Mouse (Mus musculus) frontal cortex, adult (tissue): ENCODE results near the gene Bcar1.

Experiments
- ATAC-seq: cut with Nextera tagmentation; 2 replicates; pipeline ENCODE4 v1.9.2; 2017; ENCODE audit warnings: mild to moderate bottlenecking, moderate library complexity, mixed read lengths; ENCODE audit not compliant: low TSS enrichment

The Bcar1 gene

GRCm38 (mm10) chr8:111739604-111740003, 4.0 kb downstream of the Bcar1 start:
- no peak for ATAC-seq

DNA sequence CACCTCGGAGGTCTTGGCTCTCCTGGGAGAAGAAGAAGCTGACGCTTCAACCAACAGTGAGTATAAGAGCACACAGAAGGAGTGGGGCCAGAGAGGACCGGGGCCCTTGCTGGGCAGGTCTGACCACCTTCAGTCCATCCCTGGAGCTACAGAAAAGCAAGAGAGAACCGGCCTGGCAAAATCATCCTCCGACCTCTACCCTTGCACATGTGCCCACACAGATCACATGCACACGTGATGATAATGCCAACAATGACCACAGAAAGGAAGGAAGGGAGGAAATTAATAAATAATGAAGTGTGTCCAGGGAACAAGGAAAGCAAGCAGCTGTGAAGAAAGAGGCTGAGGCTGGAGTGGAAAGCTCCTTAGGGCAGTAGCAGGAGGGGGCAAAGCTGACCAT, 4.7 kb downstream of the Bcar1 start:
- ATAC-seq = no peak

DNA sequence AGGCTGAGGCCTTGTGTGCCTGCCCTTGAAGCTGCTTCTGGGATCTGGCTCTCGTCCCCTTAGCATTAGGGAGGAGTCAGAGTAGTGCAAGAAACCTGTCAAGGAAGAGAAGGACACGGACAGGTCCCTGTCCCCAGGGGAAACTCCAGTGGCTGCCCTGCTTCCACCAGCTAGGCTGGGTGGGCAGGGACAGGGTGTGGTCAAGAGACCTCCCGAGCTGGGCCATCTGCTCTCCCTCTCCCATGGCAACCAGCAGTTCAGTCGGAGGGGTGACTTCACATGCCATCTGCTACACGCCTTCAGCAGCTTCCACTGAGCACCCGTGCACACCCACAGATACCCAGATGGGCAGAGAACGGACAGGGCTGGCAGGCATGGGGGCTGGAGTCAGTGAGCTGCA, 7.3 kb downstream of the Bcar1 start:
- ATAC-seq = peak; percentile 34

GRCm38 (mm10) chr8:111735791-111736190, 7.8 kb downstream of the Bcar1 start:
- no peak for ATAC-seq

DNA sequence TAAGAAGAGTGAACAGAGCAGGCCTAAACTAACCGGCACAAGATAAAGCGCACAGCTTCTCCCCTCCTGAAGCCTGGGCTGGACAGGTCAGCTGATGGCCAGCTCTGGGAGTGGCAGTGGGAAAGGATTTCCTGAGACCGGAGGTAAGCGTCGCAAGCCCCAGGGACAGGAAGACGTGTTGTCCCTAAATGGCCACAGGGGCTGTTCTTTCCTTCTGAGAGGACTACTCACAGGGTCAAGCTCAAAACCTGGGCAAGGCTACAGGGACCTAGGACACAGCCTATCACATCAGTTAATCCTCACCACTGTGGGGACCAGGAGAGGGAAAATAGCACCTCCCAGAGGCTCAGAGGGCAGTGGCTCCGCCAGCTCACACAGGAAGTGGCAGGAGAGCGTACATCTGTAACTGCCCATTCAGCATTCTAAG, 8.3 kb downstream of the Bcar1 start:
- no peak; the same call in 1 of the 2 replicates for ATAC-seq

- ATAC-seq = no peak
These were observed 9.2 kb downstream of the Bcar1 start for GRCm38 (mm10) chr8:111734244-111734960.

DNA sequence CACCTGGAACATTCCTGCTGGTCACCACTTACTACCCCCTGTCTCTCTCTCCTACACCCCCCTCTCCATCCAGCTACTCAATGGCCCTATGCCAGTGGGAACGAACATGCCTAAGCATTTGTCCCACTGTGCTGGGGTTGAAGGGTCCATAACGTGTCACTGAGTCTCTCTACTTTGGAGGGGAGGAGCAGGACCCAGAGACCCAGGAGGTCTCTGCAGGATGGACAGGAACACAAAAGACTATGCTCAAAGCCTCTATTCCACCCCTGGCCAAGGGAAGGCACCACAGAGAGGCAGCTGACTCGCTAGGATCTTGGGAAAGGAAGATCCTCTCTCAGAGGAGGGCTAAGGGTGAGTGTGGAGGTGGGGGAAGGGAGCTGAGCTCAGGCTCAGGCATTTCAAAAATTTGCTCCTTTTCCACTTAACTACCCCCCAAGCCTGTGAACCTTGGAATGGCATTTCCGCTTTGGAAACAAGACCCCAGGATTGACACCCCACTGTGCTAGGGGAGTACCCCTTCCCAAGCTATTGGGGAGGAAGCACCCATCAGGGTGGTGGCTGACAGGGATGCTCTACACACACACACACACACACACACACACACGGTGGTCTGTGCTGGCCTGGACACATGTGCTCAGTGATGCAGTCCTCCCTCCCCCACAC, 9.9 kb downstream of the Bcar1 start:
- ATAC-seq = no peak

GRCm38 (mm10) chr8:111732406-111733085, 11.1 kb downstream of the Bcar1 start:
- no peak for ATAC-seq

DNA sequence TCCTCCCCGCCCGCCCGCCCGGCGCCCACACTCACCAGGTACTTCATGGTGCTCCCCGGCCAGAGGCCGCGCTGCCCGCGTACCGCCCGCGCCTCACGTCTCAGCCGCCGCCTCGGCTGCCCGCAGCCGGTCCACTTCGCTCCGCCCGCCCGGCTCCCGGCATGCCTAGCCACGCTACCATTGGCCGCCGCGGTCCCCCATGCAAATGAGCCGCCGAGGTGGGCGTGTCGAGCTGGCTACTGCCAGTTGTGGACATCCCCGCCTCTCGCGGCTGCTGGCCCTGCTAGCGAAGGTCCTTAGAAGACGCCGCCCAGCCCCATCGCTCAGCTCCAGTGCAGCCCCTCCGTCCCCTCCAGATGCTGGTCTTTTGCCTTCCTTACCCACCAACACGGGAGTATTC, 11.6 kb downstream of the Bcar1 start:
- peak; percentile 80 for ATAC-seq

GRCm38 (mm10) chr8:111731231-111731977, 12.2 kb downstream of the Bcar1 start:
- peak; percentile 6; the same call in 1 of the 2 replicates for ATAC-seq

- ATAC-seq = no peak
These were observed 14.1 kb downstream of the Bcar1 start for GRCm38 (mm10) chr8:111729233-111730170.

- no peak for ATAC-seq
These were observed 15.1 kb downstream of the Bcar1 start for GRCm38 (mm10) chr8:111728481-111728880.

GRCm38 (mm10) chr8:111727553-111727952, 16.1 kb downstream of the Bcar1 start:
- no peak for ATAC-seq

DNA sequence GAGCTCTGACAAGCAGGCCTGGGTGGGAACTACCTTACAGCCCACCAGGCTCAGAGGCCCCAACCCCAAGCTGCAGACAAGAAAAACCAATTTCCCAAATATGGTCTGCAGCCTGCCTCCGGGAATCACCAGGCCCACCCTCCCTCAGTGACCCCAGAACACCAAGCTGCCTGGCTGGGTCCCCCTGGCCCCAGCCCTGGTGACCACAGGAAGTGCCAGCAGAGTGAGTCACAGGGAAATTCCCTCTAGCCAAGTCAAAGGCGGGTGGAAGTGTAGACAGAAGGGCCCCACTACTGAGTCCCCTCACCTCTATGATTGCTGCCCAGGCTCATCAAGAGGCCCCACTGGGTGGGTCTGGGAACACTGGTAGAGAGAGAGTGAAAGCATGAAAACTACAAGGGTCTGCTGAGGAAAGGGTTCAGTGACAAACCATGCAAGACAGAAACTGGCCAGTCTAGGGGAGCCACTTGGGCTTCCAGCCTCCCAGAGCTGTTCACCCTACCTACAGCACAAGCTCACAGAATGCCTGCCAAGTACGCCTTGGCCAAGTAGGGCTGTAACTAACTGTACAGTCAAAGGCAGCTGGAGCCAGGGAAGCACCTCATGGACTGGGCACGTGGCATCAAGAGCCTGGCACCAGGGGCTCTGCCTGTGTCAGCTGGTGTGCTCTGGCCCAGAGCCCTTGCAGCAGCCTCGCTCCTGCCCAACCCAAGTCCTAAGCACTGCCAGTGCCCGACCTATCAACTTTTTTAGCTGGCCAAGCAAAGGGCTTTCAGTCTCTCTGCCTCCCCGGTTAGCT, 17.3 kb downstream of the Bcar1 start:
- peak; percentile 85 for ATAC-seq

- ATAC-seq = no peak
These were observed 18.3 kb downstream of the Bcar1 start for GRCm38 (mm10) chr8:111725341-111725740.

DNA sequence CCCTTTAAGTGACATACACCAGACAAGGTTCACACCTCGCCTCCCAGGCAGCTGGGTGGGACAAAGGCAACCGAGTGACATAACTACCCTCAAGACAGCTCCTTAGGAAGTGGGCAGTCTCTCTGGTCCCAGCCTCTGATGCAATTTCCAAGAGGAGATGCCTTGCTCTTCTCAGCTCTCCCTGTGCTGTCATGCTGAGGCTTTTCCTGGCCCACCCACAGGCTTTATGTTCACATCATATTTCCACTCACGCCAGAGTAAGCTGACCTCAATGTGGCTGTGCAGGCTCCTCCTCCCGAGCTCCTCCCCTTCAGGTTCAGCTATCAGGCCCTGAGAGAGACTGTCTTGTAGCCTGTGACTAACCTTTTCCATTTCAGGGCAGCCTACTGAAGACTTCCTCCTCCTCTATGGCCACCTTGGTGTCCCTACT, 23.5 kb downstream of the Bcar1 start:
- peak; percentile 44 for ATAC-seq

DNA sequence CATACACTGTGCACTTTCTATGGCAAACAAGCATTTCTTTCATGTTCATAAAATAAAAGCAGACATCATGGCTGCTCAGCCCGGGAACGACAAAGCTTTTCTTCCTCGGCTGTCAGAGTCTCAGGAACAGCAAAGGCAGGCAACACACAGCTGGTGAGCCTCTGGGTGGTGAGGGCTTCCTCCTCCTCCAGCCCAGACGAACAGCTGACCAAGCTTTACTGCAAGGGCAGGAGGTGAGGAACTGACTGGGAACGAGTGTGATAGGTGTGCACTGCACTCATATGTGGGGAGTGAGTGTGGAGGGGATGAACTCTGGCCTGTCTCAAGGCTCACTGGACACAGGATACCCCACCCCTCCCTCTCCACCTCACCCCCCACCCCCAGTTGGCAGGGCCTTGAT, 24.7 kb downstream of the Bcar1 start:
- no peak for ATAC-seq

DNA sequence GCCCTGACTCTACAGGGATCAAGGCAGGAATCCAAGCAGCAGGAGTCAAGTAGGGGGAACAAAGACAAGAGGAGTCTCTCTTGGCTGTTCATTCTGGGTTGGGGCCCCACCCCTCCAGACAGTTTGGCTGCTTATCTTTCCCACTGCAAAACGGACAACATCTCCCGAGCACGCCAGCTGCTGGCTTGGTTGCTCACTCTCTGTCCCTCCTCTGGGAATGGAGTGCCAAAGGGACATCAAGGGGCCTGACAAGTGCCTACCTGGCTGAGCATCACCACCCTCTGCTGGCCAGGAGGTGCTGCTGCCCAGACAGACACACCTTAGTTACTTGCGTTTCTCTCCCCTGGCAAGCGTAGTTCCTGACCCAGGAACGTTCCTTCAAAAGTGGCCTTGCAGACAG, 25.7 kb downstream of the Bcar1 start:
- no peak for ATAC-seq

GRCm38 (mm10) chr8:111717488-111717792, 26.2 kb downstream of the Bcar1 start:
- ATAC-seq = no peak; the same call in 1 of the 2 replicates
